Mouse (Mus musculus) spleen, adult 12 weeks (tissue): ENCODE measurements around the gene Spin2-ps6.
"Not testable (repeated sequence)": the region's sequence is repeated elsewhere in the genome, so short reads cannot be mapped to it uniquely, and the experiment has no call there.

Experiments
- DNase-seq: peaks from one replicate; pipeline ENCODE4 v3.0.0; 2022; ENCODE audit warnings: low spot score

The Spin2-ps6 gene

DNA sequence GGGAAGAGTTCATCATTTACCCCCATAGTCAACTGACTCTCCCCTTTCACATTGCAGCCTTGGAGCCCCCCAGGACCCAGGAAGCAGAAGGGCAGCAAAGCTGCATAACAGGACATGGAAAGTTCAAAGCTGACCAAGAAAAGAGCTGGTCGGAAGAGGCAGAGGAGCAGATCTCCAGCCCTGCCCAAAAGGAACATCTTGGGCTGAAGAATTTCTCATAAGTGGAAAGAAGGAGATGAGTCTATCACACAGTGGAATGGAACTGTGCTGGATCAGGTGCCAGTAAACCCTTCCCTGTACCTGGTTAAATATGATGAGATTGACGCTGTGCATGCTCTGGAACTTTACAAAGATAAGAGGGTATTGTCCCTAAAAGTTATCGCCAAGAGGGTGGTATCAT is at the start of gene Spin2-ps6:
Gene Spin2-ps6, plus strand, starts transcription at position 301 of the 400 bp plus-strand sequence.
- not testable (repeated sequence) for DNase-seq
